Mouse (Mus musculus): ENCODE measurements around the gene Slc29a4.

Gene Slc29a4

GRCm38 (mm10) chr5:142739941-142740340 lies 47.6 kb downstream of the Slc29a4 start:
- DNase-seq (ENCODE audit: low spot score) = no peak

GRCm38 (mm10) chr5:142747026-142747629 lies 54.8 kb downstream of the Slc29a4 start:
- no peak for DNase-seq (ENCODE audit: low spot score)

GRCm38 (mm10) chr5:142750173-142750572 lies 57.9 kb downstream of the Slc29a4 start:
- DNase-seq (ENCODE audit: low spot score) = no peak

GRCm38 (mm10) chr5:142752241-142752640 lies 59.9 kb downstream of the Slc29a4 start:
- DNase-seq (ENCODE audit: low spot score) = no peak

GRCm38 (mm10) chr5:142759786-142760185 lies 67.5 kb downstream of the Slc29a4 start:
- no peak for DNase-seq (ENCODE audit: low spot score)

GRCm38 (mm10) chr5:142761326-142761983 lies 69.1 kb downstream of the Slc29a4 start:
- no peak for DNase-seq (ENCODE audit: low spot score)

- no peak for DNase-seq (ENCODE audit: low spot score)
Observed at GRCm38 (mm10) chr5:142762082-142762807, 69.9 kb downstream of the Slc29a4 start.

- DNase-seq (ENCODE audit: low spot score) = no peak
Observed at GRCm38 (mm10) chr5:142764306-142764705, 72.0 kb downstream of the Slc29a4 start.

- no peak for DNase-seq (ENCODE audit: low spot score)
Observed at GRCm38 (mm10) chr5:142764889-142765288, 72.6 kb downstream of the Slc29a4 start.

GRCm38 (mm10) chr5:142766708-142767107 lies 74.4 kb downstream of the Slc29a4 start:
- no peak for DNase-seq (ENCODE audit: low spot score)

GRCm38 (mm10) chr5:142767937-142768336 lies 75.6 kb downstream of the Slc29a4 start:
- DNase-seq (ENCODE audit: low spot score) = no peak

GRCm38 (mm10) chr5:142768352-142769267 lies 76.3 kb downstream of the Slc29a4 start:
- no peak for DNase-seq (ENCODE audit: low spot score)

- DNase-seq (ENCODE audit: low spot score) = no peak
Observed at GRCm38 (mm10) chr5:142769641-142770040, 77.3 kb downstream of the Slc29a4 start.

- DNase-seq (ENCODE audit: low spot score) = no peak
Observed at GRCm38 (mm10) chr5:142771034-142771433, 78.7 kb downstream of the Slc29a4 start.

- DNase-seq (ENCODE audit: low spot score) = no peak
Observed at GRCm38 (mm10) chr5:142771964-142772363, 79.7 kb downstream of the Slc29a4 start.

Data from ovary, adult 18-20 months (tissue).